Mouse (Mus musculus) spleen, embryonic (tissue): ENCODE data around the gene Dnal1.
"Not testable (repeated sequence)": the region's sequence is repeated elsewhere in the genome, so short reads cannot be mapped to it uniquely, and the experiment has no call there.

ENCODE experiments used
- CTCF ChIA-PET: fragments of 350-600 bp; sonication (Branson Sonifier 250); formaldehyde crosslinking; loops from one replicate; lab custom pipeline; 2022; lab: Charles Lee

Gene Dnal1

GRCm38 (mm10) chr12:84114153-84114994 lies at the start of gene Dnal1:
Gene Dnal1, plus strand, starts transcription at chr12:84114366.
- CTCF ChIA-PET = no interaction called here

- CTCF ChIA-PET = no interaction called here
Measured at GRCm38 (mm10) chr12:84064621-84065020, 49.5 kb upstream of the Dnal1 start.

GRCm38 (mm10) chr12:84067752-84068151 lies 46.4 kb upstream of the Dnal1 start:
- CTCF ChIA-PET = no interaction called here

- CTCF ChIA-PET = no interaction called here
Measured at GRCm38 (mm10) chr12:84068296-84068695, 45.9 kb upstream of the Dnal1 start.

- CTCF ChIA-PET = no interaction called here
Measured at GRCm38 (mm10) chr12:84068986-84069385, 45.2 kb upstream of the Dnal1 start, which contains the start of gene Acot5. Gene Acot5, plus strand, starts transcription at chr12:84069325.

GRCm38 (mm10) chr12:84069582-84069981 lies 44.6 kb upstream of the Dnal1 start:
- CTCF ChIA-PET = not testable (repeated sequence)

GRCm38 (mm10) chr12:84071696-84072095 lies 42.5 kb upstream of the Dnal1 start:
- CTCF ChIA-PET = no interaction called here

- CTCF ChIA-PET = no interaction called here
Measured at GRCm38 (mm10) chr12:84077371-84077990, 36.7 kb upstream of the Dnal1 start.

- CTCF ChIA-PET = no interaction called here
Measured at GRCm38 (mm10) chr12:84083842-84084241, 30.3 kb upstream of the Dnal1 start.

- CTCF ChIA-PET = no interaction called here
Measured at GRCm38 (mm10) chr12:84084581-84084980, 29.6 kb upstream of the Dnal1 start.

GRCm38 (mm10) chr12:84094666-84095065 lies 19.5 kb upstream of the Dnal1 start:
- CTCF ChIA-PET = not testable (repeated sequence)

GRCm38 (mm10) chr12:84099605-84100004 lies 14.6 kb upstream of the Dnal1 start:
- CTCF ChIA-PET = no interaction called here

- CTCF ChIA-PET = no interaction called here
Measured at GRCm38 (mm10) chr12:84100071-84100470, 14.1 kb upstream of the Dnal1 start.

GRCm38 (mm10) chr12:84100604-84101492 lies 13.3 kb upstream of the Dnal1 start, which contains the start of gene Acot6:
Gene Acot6, plus strand, starts transcription at chr12:84100654.
- CTCF ChIA-PET = interaction anchor here (0.7 kb wide), 1 partner anchor 33 kb away, joined by 3 read pairs; no protein-coding TSS in a partner anchor

GRCm38 (mm10) chr12:84101493-84101845 lies 12.7 kb upstream of the Dnal1 start:
- CTCF ChIA-PET = no interaction called here

GRCm38 (mm10) chr12:84107012-84107411 lies 7.2 kb upstream of the Dnal1 start:
- CTCF ChIA-PET = no interaction called here

- CTCF ChIA-PET = no interaction called here
Measured at GRCm38 (mm10) chr12:84107692-84108091, 6.5 kb upstream of the Dnal1 start.

- CTCF ChIA-PET = no interaction called here
Measured at GRCm38 (mm10) chr12:84109924-84110323, 4.2 kb upstream of the Dnal1 start.

GRCm38 (mm10) chr12:84110814-84111213 lies 3.4 kb upstream of the Dnal1 start:
- CTCF ChIA-PET = interaction anchor here (0.7 kb wide), 1 partner anchor 205 kb away, joined by 16 read pairs; no protein-coding TSS in a partner anchor

GRCm38 (mm10) chr12:84113676-84114075 lies 490 bp upstream of the Dnal1 start:
- CTCF ChIA-PET = interaction anchor here (0.6 kb wide), 1 partner anchor 15 kb away, joined by 3 read pairs; no protein-coding TSS in a partner anchor

GRCm38 (mm10) chr12:84119584-84119983 lies 5.4 kb downstream of the Dnal1 start:
- CTCF ChIA-PET = no interaction called here

GRCm38 (mm10) chr12:84125892-84126291 lies 11.7 kb downstream of the Dnal1 start:
- CTCF ChIA-PET = no interaction called here
